Mouse (Mus musculus) kidney, postnatal 4 days (tissue): Measurements from ENCODE around the gene Dlg1.

Source experiments
- DNase-seq, 2 experiments: peaks; one replicate each; pipeline ENCODE4 v3.0.0; 2021; ENCODE audit warnings: mixed read lengths in 2 of 2

Gene Dlg1

GRCm38 (mm10) chr16:31865242-31865641 lies 202.0 kb downstream of the Dlg1 start:
- DNase-seq: no peak

GRCm38 (mm10) chr16:31866911-31867310 lies 203.7 kb downstream of the Dlg1 start:
- no peak for DNase-seq

GRCm38 (mm10) chr16:31867736-31868135 lies 204.5 kb downstream of the Dlg1 start:
- DNase-seq: no peak

DNA sequence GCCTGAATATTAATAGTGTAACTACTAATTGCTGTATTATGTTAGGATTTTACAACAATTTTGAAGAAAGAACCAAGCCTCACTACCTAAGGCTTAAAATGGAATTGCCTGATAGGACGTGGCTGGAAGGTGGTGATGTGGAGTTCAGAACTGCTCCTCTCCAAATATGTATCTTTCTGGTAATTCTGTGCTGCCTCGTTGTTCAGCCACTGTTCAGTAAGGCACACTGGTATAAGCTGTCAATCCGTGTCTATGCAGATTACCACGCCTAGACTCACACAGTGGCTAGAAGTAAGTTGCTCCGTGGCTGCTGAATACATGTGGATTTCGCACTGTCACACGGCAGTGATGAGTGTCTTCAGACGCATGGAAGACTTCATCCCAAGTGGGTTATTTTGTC lies 210.5 kb downstream of the Dlg1 start:
- no peak for DNase-seq

DNA sequence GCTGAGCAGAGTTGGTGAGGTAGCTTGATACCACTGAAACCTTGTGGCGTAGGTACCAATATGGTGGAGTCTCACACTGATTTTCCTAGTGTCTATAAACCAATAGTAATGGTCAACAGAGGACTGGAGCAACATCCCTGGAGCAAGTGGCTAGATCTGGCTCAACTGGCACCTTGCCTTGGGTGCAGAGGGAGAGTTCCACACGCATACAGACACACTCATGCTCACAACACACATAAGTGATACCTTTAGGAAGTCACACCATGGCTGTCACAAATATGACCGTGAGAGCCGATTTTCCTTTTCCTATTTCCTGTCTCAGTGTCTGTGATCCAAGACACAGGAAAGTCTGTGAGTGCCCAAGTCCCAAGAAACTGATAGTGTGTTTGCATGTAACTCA lies 212.1 kb downstream of the Dlg1 start:
- no peak for DNase-seq

- DNase-seq: no peak
These were observed 213.1 kb downstream of the Dlg1 start for GRCm38 (mm10) chr16:31876386-31876785.

DNA sequence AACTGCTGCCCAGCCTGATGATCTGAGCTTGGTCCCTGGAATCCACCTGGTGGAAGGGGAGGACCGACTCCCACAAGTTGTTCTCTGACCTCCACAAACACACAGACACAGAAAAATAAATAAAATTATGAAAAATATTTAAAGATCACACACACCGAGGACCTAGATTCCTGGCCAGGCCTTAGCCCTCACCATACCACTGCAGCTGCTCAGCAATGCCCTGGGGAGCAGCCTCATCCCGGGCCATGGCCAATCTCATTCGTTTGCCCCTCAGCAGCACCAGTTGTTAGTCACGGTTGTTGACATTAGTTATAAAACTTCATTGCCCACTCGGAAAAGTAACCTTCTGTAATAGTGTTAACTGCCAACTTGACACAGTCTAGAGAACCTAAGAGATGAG lies 214.8 kb downstream of the Dlg1 start:
- DNase-seq: no peak

GRCm38 (mm10) chr16:31878573-31879257 lies 215.5 kb downstream of the Dlg1 start, which contains the start of gene Meltf:
Meltf (plus strand) TSS chr16:31878810.
- peak; percentile 90 for DNase-seq

DNA sequence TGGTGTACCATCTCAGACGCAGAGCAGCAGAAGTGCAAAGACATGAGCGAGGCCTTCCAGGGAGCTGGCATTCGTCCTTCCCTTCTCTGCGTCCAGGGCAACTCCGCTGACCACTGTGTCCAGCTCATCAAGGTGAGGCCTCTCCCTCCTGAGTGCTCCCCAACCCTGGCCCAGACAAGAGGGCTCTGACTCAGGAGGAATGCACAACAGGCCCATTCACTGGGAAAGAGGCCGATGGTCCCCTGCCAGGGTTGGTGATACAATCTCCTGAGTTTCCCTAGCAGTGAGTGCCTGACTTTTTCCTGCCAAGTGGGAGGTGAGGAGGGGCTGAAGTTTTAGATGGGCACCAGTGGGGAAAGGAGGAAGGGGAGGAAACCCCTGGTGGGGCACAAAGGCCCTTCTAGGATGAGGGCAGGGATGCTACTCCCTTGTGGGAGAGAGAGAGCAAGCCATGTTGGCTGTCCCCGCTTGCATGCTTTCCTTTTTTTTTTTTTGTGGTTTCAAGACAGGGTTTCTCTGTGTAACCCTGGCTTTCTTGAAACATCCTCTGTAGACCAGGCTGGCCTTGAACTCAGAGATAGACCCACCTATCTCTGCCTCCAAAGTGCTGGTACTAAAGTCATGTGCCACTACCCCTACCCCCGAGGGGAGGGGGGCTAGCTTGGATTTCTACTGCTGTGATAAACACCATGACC lies 217.1 kb downstream of the Dlg1 start:
- DNase-seq: peak in 1 of 2 experiments; percentile 22

- DNase-seq: no peak
These were observed 219.2 kb downstream of the Dlg1 start for GRCm38 (mm10) chr16:31882381-31882908.

- DNase-seq: peak; percentile 57 to 67
These were observed 220.1 kb downstream of the Dlg1 start for GRCm38 (mm10) chr16:31883302-31883701.

DNA sequence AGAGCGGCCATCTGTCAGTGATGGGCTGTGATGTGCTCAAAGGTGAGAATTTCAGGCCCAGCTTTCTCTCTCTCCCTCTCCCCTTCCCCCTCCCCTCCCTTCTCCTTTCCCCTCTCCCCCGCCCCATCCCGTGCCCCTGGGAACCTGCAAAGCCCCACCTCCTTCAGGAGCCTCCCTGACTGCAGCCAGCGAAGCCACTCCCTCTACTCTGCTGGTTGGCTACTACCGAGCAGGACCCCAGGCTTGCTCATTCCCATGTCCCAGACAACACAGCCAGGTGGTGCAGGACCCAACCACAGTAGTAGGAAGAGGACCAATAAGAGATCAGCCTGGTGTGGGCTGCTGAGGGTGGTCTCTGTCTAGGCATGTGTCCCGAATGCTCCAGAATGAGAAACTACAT lies 220.7 kb downstream of the Dlg1 start:
- DNase-seq: peak in 1 of 2 experiments; percentile 47

DNA sequence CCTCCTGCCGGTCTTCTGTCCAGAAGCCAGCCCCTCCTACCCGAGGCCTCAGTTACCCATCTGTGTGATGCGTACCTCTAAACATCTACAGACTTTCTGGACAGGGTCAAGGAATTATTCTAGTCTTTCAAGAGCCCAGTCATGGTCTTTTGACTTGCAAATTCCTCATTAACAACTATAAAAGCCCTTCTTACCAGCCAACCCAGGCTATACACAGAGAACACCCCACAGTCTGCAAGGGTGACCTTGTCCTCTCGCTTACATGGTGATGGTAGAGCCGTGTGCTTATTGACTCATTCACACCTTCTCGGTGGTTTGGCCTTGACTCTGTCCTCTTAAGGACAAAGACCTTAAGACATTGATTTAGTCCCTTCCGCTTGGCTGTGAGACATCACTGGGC lies 227.7 kb downstream of the Dlg1 start:
- DNase-seq: no peak

GRCm38 (mm10) chr16:31893396-31894141 lies 230.3 kb downstream of the Dlg1 start:
- no peak for DNase-seq

GRCm38 (mm10) chr16:31896971-31897774 lies 233.9 kb downstream of the Dlg1 start:
- peak; percentile 70 to 82 for DNase-seq

DNA sequence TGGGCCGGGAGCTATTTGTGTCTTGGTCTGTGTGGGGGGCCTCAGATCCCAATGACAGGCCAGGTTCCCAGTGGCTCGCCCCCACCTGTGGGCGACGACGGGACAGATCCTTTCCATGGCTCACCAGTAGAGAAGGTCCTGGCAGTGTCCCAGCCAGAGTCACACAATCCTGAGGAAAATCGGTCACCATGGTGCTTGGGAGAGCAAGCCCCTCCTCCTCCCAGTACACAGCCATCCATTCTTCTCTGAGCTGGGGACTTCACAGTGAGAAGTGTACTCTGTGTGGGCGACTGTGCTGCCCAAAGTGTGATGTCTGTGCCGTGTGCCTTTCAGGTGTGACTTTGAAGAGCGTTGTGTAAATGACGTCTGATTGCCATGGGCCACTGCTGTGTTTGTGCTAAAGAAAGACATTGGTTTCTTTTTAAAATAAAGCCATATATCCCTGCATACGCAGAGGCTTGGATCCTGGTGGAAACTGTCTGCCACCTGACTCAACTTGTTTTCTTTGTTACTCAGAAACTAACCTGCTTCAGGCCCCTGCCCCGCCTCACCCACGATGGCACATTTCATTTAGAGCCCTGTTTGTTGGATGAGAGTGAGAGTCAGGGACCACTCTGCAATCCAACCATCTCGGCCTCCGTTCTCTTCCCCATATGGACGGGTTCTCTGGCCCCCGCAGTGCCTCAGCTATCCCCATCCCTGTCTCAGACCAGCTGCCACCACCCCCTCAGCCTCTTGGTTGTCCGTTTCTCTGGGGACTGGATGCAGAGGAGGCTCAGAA lies 235.5 kb downstream of the Dlg1 start:
- no peak for DNase-seq

DNA sequence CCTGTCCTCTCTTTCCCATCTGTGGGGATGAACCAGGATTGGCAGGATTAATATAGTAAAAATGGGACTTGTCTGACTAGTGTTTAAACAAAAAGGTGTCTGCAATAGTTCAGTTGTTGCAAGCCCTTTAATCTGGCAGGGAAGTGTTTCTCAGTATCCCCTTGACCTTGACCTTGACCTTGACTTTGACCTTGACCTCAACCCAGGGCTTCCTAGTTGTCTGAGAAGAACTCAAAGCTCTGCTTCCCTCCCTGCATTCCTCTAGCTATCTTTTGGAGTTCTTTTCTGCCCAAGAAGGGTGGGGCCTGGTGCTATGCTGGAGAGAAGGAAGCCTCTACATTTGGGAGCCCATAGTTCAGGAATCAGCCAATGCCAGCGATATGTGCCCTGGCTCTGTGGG lies 238.6 kb downstream of the Dlg1 start:
- DNase-seq: no peak

DNA sequence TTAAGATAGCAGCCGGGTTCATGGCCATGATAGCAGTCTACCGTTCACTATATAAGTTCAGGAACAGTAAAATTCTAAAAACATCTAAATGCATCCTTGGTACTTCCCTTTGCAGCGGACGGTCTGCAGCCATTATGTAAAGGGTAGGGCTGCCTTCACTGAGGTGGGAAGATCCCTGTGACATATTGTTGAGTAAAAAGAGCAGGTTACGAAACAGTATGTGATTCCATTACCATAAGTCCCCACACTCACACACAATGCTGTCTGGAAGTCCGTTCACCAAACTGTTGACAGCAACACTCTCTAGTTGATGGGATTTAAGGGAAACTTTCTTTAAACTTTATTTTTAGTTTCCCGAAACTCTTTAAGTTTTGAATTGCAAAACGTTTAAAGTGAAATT lies 240.0 kb downstream of the Dlg1 start:
- no peak for DNase-seq

GRCm38 (mm10) chr16:31905331-31905730 lies 242.1 kb downstream of the Dlg1 start:
- DNase-seq: no peak

DNA sequence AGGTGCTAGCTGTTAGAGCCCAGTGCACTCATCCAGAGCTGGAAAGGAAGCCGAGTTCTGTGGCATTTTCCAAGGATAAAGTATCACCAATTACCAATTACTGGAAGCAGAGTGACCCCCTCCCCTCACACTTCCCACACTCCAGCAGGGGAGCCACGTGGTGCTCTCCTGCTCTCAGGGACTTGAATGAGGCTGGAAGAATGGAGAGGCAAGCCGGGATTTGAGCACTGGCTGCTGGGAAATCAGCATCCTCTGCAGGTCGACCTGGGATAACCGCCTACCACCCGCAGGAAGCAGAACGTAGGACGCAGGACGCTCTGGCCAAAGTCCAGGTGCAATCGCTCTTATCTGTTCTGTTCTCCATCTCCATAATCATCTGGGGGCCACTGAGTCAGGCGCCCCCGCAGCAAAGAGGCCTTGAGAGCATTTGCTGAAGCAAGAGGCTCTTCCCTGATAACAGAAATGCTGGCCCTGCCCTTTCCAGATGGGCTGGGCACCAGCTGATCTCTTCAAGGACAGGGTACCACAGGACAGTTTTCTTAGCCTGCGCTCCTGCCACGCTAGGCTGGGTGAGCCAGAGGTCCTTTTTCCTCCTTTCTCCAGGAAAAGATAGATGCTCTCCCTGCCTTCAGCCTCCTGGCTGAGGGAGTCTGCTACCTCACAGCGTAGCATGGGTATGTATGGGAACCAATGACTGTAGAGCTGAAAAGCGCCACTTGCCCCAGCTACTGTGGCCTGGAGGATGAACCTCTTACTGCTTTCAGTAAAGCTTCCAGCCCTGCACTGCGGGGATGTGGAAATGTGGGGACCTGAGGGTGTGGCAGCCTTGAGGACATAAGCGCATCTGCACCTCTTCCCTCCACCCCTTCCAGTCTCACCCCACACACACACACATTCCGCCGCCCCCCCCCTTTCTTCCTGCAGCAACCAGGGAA lies 242.9 kb downstream of the Dlg1 start:
- peak in 1 of 2 experiments; percentile 24 for DNase-seq

- peak; percentile 64 to 72 for DNase-seq
These were observed 243.7 kb downstream of the Dlg1 start for GRCm38 (mm10) chr16:31906896-31907295.
